Mouse (Mus musculus) myocyte (in vitro differentiated cells): ENCODE data around the gene Haus8.

ENCODE experiments used
- CEBPB ChIP-seq: IDR thresholded peaks from 2 replicates; pipeline ENCODE4 v1.6.1; 2011; ENCODE audit warnings: mild to moderate bottlenecking, moderate library complexity; ENCODE audit not compliant: poor library complexity, insufficient read depth, severe bottlenecking
- E2F4 ChIP-seq: IDR thresholded peaks from one replicate; pipeline ENCODE4 v1.6.1; 2011; ENCODE audit warnings: mild to moderate bottlenecking, control low read depth, moderate library complexity; ENCODE audit not compliant: insufficient read depth
- MAX ChIP-seq: IDR thresholded peaks from one replicate; pipeline ENCODE4 v1.6.1; 2011; ENCODE audit warnings: low read depth, mild to moderate bottlenecking, control low read depth
- MYOG ChIP-seq, 3 experiments: IDR thresholded peaks; one replicate each; pipeline ENCODE4 v1.6.1; 2011; ENCODE audit warnings: control low read depth in 2 of 3, low read depth in 2 of 3, mild to moderate bottlenecking in 2 of 3; ENCODE audit not compliant: insufficient read length in 2 of 3, control insufficient read depth in 1 of 3, insufficient read depth in 1 of 3
- POLR2A ChIP-seq: IDR thresholded peaks from one replicate; pipeline ENCODE4 v1.6.1; 2011; ENCODE audit warnings: low read depth, mild to moderate bottlenecking, control low read depth, moderate library complexity; ENCODE audit not compliant: insufficient read length
- POLR2AphosphoS2 ChIP-seq: IDR thresholded peaks from one replicate; pipeline ENCODE4 v1.6.1; 2011; ENCODE audit warnings: low read depth, control low read depth; ENCODE audit not compliant: insufficient read length
- TCF12 ChIP-seq: IDR thresholded peaks from one replicate; pipeline ENCODE4 v1.6.1; 2011; ENCODE audit warnings: mild to moderate bottlenecking, control low read depth; ENCODE audit not compliant: poor library complexity, insufficient read depth, severe bottlenecking
- USF1 ChIP-seq: IDR thresholded peaks from one replicate; pipeline ENCODE4 v1.6.1; 2011; ENCODE audit warnings: low read depth, mild to moderate bottlenecking, control low read depth, moderate library complexity

GRCm38 (mm10) chr8:71307913-71308312 lies 35.2 kb upstream of the Haus8 start:
- no peak for TF ChIP-seq CEBPB
- no peak for TF ChIP-seq POLR2AphosphoS2
- TF ChIP-seq POLR2A: no peak
- no peak for TF ChIP-seq USF1
- TF ChIP-seq MYOG (IDR thresholded peaks at IDR 0.05; ENCODE audit: control insufficient read depth in 1 of 3, insufficient read depth in 1 of 3, insufficient read length in 2 of 3, low read depth in 2 of 3): no peak
- no peak for TF ChIP-seq TCF12
- TF ChIP-seq MAX: no peak
- no peak for TF ChIP-seq E2F4
